Mouse (Mus musculus): ENCODE measurements at regions not wholly inside any gene's neighbourhood (a gene's known extent, or its start where the extent isn't known, plus 50 kb on each side); places are given as distances from the start of the nearest gene placed in this dataset.
A peak's percentile ranks its signal among the peaks of the same experiment; 100 is the strongest.
"Not testable (repeated sequence)": the region's sequence is repeated elsewhere in the genome, so short reads cannot be mapped to it uniquely, and the experiment has no call there.

DNA sequence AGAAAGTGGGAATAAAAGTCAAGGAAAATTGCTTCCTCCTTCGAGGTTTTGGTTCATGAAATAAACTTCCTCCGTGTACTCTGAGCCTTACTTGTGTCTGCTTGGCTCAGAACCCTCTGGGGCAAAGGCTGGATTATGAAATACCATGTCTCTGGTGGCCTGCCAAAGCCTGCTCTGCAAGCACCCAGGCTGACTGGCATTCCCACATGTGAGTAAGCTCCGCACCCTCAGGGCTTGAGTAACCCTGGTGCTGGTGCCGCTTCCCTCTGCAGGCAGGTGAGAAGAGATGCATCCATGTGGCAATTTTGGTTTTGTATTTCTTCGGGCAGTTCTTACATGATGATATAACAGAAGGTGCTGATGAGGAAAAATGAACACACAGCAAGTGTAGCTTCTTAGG, 66.0 kb downstream of the Nr2f2 start:
- DNase-seq (ENCODE audit: low spot score in 2 of 2): no peak

DNA sequence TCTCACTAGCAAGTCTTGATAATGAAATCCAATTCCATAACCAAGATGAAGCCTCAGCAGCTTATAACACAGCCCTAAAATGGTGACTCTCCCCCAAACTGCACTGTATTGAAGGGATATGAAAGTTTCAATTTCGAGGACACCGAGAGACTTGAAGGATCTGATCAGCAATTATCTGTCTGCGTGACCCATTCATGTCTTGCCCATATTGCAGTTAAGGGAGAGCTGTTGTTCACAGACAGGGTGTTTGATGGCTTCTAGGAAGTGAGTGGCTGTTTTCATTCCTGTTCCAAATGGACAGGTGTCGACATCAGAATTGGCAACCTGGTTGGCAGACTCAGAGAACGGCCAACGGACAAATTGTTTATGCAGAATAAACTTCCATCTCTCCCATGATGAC, 75.1 kb downstream of the Nr2f2 start:
- no peak for DNase-seq (ENCODE audit: low spot score in 2 of 2)

DNA sequence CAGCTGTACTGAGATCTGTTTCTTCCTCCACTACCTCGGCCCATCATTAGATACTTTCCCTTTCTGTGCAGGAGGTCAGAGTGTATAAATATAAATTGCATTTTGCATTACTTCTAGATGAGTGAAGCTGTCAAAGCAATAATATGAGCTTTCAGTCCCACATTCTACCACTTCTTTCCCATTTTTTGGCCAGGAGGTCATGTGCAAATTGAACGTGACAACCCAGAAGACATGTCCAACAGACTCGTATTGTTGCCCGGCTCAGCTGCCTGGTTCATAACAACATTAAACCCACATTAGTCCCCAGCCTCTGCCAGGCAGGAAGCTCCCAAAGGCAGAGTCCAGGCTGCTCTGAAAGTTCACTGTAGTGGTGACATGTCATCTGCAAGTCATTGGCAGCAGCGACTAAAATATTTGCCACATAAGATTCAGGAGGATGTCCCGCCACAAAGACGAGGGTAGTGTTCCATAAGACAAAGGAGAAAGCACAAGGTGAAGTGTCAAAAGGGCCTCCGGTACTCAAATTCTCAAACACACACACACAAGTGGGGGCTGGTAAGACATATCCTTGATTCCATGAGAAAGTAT, 75.7 kb downstream of the Nr2f2 start:
- no peak for DNase-seq (ENCODE audit: low spot score in 2 of 2)

DNA sequence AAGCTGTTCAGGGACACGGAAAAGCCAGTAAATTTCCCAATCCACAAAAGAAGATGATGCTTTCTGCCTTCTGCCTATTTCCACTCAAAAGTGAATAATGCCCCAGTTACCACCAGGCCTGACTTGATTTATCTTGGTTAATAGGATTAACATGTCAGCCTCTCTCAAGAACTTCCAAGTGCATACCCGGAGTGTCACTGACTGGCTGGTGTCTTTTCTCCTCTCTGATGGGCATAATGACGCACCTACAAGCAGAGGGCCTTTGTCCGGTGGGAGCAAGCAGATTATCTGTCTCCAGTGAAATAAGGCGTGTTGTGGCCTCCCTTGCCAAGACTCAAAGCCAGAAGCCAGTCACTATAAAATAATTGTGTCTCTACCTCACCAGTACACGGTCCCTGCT, 76.3 kb downstream of the Nr2f2 start:
- DNase-seq (ENCODE audit: low spot score in 2 of 2): no peak

DNA sequence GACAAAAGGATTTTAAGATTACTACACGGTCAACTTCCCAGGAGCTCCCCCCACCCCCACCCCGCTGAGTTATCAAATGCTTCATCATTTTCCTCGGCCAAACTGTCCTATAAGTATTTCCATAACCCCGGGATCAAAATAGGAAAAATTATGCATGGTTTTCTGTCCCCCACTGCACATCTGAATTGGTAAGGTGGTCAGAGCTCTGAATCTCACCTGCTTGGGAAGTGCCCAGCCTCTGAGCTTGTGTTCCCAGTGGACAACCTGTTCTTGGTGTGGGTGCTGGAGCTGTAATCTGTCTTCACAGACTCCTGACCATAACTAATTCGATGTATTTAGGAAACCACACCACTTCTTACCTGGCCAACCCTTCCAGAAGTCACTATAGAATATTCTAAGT, 77.9 kb downstream of the Nr2f2 start:
- no peak for DNase-seq (ENCODE audit: low spot score in 2 of 2)

DNA sequence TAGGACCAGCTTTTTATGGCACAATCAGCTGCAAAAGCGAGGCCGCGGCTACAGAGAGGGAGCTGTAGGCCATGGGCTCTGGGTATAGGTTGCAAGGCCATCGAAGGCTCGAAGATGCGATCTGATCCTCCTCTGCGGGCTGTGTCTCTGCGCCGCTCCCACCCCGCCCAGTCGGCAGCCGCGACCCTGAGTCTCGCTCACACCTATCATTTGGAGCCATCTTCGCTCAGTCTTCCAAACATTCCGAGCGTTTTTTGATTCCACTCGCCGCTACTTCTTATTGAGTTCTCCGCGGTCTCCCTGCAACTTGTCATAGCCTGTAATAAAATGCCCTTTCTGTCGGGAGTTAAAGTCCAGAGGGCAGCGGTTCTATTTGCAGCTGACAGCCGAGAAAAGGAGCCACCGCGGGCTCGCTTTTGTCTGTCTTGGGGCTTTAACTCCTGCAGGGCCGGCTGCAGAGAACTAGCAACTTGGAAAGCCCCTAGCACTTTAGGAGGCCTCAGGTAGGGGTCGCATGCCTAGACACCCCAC, 78.6 kb downstream of the Nr2f2 start:
- no peak for DNase-seq (ENCODE audit: low spot score in 2 of 2)

DNA sequence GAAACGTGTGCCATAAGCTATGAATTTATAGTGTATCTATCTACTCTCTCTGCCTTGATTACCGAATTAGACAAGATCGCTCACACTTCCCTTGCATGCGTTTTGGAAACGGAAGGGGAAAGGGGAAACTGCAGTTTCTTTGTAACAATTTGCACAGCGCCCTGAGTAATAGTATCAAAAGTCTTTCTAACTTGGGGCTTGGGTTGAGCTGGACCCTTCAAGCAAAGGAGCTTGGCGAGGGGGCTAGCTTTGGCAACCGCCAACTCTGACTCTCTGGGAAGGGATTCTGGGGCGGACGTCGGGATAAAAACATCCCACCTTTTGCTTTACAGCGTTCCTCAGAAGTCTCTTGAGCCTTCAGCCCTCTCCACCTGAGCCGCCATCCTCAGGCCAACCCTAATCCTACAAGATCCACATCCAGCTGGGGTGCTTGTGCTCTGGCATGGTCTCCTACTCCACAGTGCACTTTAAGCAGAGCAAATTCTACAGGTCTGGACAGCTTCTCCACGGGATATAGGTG, 79.6 kb downstream of the Nr2f2 start:
- DNase-seq (ENCODE audit: low spot score in 2 of 2): no peak

DNA sequence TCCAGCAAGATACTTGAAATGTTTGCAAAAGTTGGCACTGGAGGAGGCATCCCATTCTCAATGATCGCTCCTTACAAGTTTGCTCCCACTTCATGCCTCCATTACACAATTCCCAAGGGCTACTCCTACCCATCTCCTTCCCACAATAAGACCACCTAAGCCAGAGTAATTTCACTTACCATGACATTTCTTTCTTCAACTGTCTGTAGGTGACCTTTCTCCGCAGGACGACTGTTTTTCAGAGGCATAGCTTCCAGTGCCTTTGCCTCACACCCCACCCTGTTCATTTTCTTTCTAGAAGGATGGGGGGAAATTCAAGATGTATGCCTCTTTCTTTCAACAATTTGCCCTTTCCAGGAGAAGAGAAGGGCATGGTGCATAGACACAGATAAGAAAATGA, 81.2 kb downstream of the Nr2f2 start:
- no peak for DNase-seq (ENCODE audit: low spot score in 2 of 2)

DNA sequence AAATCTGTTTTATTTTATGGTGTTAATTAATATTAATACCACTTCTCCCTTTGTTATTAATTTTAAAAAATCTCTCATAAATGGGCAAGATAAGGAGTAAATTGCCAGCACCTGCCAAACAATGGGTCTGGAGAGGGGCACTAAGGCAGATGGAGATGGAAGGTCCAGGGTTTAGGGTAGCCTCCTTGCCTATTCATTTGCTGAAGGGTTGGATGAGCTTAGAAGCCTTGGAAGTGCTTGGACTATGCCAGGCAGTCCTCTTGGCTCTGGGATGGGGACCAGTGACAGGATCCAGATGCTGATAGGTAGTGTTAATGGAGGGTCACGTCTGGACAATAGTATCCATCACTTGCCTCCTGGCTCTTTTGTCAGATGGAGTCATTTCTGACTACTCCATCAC, 82.7 kb downstream of the Nr2f2 start:
- DNase-seq (ENCODE audit: low spot score in 2 of 2): no peak

DNA sequence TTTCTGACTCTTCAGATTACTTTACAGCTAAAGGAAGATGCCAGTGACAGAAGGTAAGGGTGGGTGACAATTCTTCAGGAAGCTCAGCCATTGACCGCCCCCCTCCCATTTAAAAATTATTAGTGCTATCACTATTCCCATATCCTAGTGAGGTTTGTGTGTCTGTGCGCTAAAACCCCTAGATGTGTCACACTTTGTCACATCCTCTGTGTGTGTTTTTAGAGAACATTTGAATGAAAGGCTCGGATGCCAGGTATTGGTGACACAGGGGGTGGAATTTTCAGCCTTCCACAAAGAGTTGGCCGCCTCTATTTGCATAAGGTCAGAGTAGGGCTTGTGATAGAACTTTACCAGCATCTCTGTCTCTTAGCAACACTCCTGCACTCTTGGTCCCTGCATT, 83.4 kb downstream of the Nr2f2 start:
- DNase-seq (ENCODE audit: low spot score in 2 of 2): no peak

DNA sequence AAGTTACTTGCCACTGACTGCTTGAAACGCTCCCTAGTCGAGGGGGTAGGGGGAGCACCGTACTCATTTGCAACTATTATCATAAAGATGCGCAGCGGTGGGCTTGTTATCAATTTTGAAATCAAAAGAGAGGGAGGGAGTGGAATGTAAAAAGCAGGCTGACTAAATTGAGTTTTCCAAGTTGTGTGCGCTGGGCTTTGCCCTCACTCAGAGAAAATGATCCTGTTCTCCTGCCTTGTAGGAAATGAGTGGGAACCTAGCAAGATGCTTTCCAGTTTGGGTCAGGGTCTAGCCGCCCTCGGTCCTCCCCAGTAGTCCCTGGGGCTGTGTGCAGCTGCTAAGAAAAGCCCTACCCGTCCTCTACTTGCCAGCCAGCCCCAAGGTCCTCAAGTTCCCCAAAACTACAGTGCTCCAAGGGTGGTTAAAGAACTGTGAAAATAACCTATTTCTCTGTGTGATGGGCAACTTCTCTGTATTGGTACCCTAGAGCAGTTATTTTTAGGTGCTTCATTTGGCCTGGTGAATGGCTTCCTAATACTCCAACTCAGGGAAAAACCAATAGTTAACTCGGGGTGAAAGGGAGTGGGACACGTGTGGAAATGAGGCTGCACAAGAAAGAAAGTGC, 84.5 kb downstream of the Nr2f2 start:
- DNase-seq (ENCODE audit: low spot score in 2 of 2): no peak

DNA sequence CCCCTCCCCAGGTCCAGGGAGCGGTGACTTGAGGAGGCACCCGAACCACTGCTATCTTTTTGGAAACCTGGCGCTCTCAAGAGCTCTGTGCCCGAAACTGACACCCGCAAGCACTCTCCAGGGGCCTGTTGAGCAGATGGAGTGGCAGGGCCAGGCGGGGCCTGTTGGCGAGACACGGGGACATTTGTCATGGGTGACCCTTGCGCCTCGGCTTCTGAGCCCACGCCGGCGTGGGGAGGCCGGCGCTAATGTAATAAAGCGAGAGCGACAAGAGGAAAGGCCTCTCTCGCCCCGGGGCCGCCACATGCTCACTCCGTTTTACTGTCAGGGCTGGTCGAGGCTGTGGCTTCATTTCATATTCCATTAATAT, 85.2 kb downstream of the Nr2f2 start:
- no peak for DNase-seq (ENCODE audit: low spot score in 2 of 2)

DNA sequence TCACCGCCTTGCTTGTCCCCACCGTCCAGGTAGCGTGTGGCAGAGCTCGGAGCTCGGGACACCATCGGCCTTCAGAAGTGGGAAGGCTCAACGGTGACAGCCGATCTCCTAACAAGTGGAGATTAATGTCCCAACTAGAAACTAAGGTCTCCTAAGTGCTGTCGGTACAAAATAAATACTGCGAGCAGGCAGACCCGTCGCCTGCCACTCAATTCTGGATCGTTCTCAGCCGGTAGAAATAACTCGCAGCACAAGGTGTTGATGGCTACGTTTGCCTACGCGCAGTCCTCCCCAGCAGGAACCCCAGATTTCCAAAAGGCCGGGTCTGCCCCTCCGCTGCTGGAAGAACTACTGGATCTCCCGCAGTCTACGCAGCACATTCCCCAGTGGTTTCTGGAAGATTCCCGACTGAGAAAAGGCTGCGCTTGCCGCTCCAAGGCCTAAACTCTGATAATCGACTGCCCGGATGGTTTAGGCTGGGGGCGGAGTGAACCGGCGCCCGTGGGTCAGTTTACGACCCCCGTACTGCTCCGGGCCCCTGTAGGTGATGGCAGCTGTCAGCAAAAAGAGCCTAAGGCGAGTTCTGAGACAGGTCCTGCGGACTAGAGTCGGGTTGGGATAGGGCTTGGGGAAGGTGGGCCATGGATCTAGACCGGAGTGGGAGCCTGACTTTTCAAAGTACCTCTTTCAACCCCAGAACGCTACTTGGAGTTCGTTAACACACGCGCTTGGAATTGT, 85.7 kb downstream of the Nr2f2 start:
- DNase-seq (ENCODE audit: low spot score in 2 of 2): no peak

DNA sequence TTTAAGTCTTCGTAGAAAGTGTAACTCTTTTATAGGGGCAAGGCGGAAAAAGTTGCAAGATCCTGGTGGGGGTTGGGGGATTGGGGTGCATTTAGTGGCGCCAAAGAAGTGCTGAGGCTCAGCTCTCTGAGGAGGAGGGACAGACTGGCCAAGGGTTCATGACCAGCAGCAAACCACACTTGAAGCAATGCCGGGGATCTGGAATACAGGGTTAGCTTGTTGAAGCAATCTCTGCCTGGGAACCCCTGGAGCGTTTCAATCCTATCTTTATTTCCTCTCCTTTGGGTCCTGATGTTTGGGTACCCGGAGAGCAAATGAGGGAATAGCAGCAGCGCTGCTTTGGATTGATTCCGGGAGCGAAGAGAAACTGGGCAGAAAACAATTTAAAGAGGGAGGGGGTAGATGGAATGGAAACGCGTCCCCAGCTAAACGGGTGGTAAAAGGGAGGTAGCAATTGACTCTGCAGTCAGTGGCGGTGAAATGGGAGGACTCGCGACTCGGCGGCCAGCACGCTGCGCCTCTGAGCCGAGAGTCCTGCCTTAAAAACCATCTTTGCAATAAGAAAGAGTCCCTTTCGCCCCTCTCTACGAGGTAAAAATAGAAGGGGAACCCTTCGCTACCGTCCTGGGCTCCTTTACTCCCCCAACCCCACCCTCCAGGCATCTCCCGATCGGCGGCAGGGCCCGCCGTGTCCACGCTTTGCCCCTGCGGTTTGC, 86.5 kb downstream of the Nr2f2 start:
- DNase-seq (ENCODE audit: low spot score in 2 of 2): no peak

DNA sequence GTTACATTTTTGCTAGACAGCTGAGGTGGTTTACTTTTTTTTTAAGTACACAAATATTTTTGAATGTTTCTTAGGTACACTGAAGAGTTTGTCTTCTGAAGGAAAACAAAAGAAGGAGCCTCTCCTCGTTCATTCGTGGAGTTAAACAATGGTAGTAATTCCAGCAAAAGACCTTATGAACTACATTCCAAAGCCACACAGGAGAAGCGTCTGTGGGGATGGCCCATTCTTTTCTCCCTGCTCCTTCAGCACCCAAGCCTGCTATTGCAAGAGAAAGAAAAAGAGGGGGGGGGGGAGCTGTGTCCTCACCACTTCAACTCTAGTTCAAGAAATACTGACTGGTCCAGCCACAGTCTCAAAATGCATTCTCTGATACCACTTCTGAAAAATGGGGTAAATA, 87.4 kb downstream of the Nr2f2 start:
- no peak for DNase-seq (ENCODE audit: low spot score in 2 of 2)

DNA sequence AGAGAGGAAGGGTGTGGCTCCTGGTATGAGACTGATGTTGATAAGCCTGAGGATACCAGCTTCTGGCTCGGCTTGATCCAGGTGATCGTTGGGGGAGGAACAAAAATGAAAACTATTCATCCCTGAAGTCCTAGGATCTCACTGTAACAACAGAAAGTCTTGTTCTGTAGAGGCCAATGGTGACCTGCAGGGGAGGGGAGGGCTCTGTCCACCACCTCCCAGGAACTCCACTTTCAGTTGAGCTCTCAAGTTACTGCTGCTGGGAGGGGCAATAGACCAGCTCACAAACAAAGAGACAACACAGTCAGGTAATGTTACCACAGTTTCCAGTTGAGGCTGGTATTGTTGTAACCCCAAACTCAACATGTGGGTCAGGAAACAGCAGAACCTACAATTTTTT, 90.5 kb downstream of the Nr2f2 start:
- no peak for DNase-seq (ENCODE audit: low spot score in 2 of 2)

DNA sequence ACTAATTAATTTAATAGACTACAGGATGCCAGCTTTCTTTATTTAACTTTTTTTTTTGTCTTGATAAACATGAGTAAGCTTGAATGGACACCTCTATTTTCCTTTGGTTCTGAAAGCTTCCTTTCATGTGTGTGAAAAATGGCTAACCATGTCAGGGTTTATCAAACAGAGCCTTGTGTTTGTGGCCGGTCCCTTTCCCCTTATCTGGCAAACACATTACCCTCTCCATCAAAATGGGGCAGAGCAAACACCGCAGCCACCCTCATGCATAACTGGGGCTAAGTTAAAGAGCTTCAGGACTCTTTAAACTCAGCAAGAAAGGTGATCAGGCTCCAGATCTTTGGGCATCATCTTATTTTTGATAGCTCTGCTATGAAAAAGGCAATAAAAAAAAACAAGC, 92.2 kb downstream of the Nr2f2 start:
- no peak for DNase-seq (ENCODE audit: low spot score in 2 of 2)

DNA sequence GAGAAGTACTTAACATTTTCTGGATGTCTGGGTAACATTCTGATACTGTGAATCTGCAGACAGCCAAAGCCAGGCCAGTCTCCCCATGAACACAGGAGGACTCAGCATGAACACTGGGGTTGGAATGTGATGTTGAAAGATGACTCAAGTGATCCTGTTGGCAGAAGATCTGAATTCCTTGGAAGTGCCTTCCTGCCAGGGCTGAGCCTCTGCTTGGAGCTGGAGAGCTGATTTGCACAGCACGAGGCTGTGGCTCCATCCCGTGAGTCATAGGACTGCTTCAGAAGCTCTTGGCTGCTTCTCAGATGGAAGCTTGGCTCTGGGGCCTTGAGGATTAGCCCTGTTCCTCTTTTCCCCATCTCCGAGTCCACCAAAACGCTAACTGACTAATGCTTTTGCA, 99.5 kb downstream of the Nr2f2 start:
- DNase-seq (ENCODE audit: low spot score in 2 of 2): peak in 1 of 2 experiments; percentile 12

DNA sequence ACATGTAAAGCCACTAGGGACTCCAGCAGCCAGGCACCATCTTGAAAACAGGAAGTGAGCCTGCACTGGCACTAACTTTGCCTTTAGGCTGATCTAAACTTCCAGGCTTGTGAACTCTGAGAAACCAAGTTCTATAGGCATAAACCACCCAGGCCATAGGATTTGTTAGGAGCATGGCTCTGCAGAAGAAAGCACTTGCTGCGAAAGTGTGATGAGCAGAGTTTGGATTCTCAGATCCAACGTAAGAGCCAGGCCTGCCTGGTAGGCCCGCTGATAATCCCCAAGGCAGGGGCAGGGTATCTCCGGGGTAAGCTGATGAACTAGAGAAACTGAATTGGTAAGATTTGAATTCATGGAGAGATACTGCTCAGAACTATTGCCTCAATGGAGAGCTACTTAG, 109.7 kb downstream of the Nr2f2 start:
- DNase-seq (ENCODE audit: low spot score in 2 of 2): no peak

DNA sequence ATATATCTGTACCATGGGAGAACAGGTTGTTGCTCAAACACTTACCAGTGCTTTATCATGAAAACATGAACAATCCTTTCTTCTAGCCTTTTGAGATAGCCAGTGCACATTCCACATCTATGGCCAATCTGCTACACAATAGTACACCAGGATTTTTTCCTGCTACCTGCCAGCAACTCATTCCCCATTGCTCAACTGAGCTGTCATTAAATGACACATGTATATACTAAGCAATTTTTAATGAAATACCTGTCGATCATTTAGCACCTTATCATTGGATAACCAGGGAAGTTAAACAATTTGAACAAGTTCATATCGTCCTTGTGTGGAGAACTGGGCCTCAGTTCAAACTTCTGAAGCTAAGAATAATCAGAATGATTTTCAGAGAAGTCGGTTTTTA, 111.5 kb downstream of the Nr2f2 start:
- DNase-seq (ENCODE audit: low spot score in 2 of 2): no peak

DNA sequence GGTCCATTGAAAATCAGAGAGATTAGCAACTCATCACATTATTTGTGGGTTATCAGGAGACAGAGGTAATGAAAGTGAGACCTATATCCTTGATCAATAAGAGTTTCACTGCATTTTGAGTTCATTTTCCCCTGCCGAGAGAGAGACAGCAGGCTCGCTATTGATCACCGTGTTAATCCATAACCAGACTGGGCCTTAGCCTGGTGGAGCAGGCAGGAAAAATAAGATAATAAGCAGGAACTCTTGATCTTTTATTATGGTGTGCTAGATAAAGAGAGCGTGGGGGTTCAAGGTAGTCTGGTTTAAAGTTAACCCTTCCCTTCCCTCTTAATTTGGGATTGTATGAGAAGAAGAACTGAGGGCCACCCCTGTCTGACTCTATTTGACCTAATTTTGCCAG, 113.3 kb downstream of the Nr2f2 start:
- no peak for DNase-seq (ENCODE audit: low spot score in 2 of 2)

DNA sequence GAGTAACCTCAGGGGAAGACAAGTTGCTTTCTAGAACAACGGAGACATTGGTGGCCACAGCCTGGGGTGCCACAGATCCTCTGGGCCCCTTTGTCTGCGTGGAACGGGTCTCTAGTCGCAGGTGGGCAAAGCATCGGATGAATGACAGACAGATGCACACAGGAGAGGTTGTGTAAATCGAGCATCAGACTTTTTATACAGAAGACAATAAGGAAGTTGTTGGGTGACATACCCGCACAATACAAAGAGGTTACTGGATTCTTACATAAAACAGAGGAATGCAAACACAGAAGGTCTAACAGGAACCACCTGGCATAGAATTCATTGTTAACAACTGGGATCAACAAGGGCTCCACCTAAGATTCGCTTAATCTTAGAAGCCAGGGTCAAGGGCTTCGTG, 127.5 kb downstream of the Nr2f2 start:
- DNase-seq (ENCODE audit: low spot score in 2 of 2): not testable (repeated sequence)
